Mouse (Mus musculus): ENCODE data around the gene Mrpl36.

GRCm38 (mm10) chr13:73346743-73347142 lies 18.4 kb downstream of the Mrpl36 start:
- TF ChIP-seq EP300 (IDR thresholded peaks at IDR 0.05; ENCODE audit: low read depth in 1 of 2, low read length in 2 of 2) (no peak), MAZ (IDR thresholded peaks at IDR 0.05; ENCODE audit: low read depth, low read length) (no peak), CTCF (IDR thresholded peaks at IDR 0.05 in 2 of 3, conservative IDR thresholded peaks at IDR 0.05 in 1 of 3; ENCODE audit: control insufficient read depth in 1 of 3, insufficient read depth in 1 of 3, low read depth in 2 of 3, low read length in 3 of 3, poor library complexity in 1 of 3, severe bottlenecking in 1 of 3) (no peak), SMC3 (IDR thresholded peaks at IDR 0.05; ENCODE audit: low read depth, low read length) (no peak), MAFK (IDR thresholded peaks at IDR 0.05; ENCODE audit: borderline replicate concordance, low read depth, low read length) (no peak), CHD2 (IDR thresholded peaks at IDR 0.05; ENCODE audit: low read length) (no peak), NRF1 (IDR thresholded peaks at IDR 0.05; ENCODE audit: insufficient read depth, low read depth, low read length, poor library complexity, severe bottlenecking) (no peak), ZNF384 (IDR thresholded peaks at IDR 0.05; ENCODE audit: low read depth, low read length) (no peak), POLR2A (IDR thresholded peaks at IDR 0.05; ENCODE audit: control insufficient read depth in 1 of 2, insufficient read depth in 1 of 2, low read depth in 1 of 2, low read length in 2 of 2, poor library complexity in 1 of 2) (no peak), MYB (IDR thresholded peaks at IDR 0.05; ENCODE audit: low read depth, low read length) (no peak), POLR2AphosphoS2 (IDR thresholded peaks at IDR 0.05; ENCODE audit: low read length) (no peak), USF1 (IDR thresholded peaks at IDR 0.05; ENCODE audit: low read depth, low read length) (no peak)
